ENCODE assay signal across 15 mouse cellular contexts in genomic region chr16:33135167-33135566, GRCm38 (mm10). TPM values are rescaled to one million over a fixed set of nuclear protein-coding genes. Genes with fewer than 3 reads are reported as not detected.
DNase-seq lines count a peak whose midpoint lies in the region; ATAC-seq and TF ChIP-seq lines count a peak whose summit lies in the region.
"Had no signal": no experiment of that assay in that cellular context is flagged by ENCODE, and none has a peak within 500 bp of the region (broad histone marks: within the 10 kb centered on the region; RNA-seq: fewer than 3 reads in every experiment).

No protein-coding gene starts in this region.

- no peak for DNase-seq in heart, postnatal 0 days (ENCODE audit: low spot score)
- no peak for DNase-seq in heart, adult 11 months
- peak; percentile 40 for DNase-seq in lung, embryonic 14.5 days
- DNase-seq in lung, postnatal 14 days, result no peak
- peak; percentile 66 for DNase-seq in R1 (ENCODE audit: low read depth, low spot score)
- DNase-seq: cerebellum, postnatal 14 days; heart, adult 18-20 months; lung, postnatal 10 days; right cerebral cortex, postnatal 4 days had no signal

- H3K4me1 ChIP-seq in heart, postnatal 0 days (ENCODE audit: control insufficient read depth, insufficient read depth), result no peaks in the 10 kb centered on the region
- H3K4me1 ChIP-seq in lung, embryonic 14.5 days (ENCODE audit: insufficient read depth), result no peaks in the 10 kb centered on the region
- H3K4me1 ChIP-seq: limb, embryonic 12.5 days; neural tube, embryonic 13.5 days had no signal

- ATAC-seq in heart, postnatal 0 days (ENCODE audit: insufficient read depth, low read depth), result no peak
- ATAC-seq in lung, embryonic 14.5 days (ENCODE audit: insufficient read depth), result no peak
- ATAC-seq in granulocyte monocyte progenitor cell, adult 5-6 weeks (replicated peaks; ENCODE audit: poor library complexity, severe bottlenecking), result peak; percentile 30
- no peak for ATAC-seq in erythroid progenitor cell, adult 5-6 weeks (replicated peaks; ENCODE audit: low FRiP score, poor library complexity, severe bottlenecking)

- no peaks in the 10 kb centered on the region for H3K9me3 ChIP-seq in heart, postnatal 0 days (replicated peaks; ENCODE audit: control insufficient read depth, low read length)
- no peaks in the 10 kb centered on the region for H3K9me3 ChIP-seq in lung, embryonic 14.5 days (ENCODE audit: low read depth, low read length)
- H3K9me3 ChIP-seq: G1E; limb, embryonic 12.5 days; neural tube, embryonic 13.5 days had no signal

- H3K9ac ChIP-seq in heart, postnatal 0 days (replicated peaks; ENCODE audit: low read depth, low read length), result no peak overlapping the region
- H3K9ac ChIP-seq in lung, embryonic 14.5 days, result no peak overlapping the region
- H3K9ac ChIP-seq: limb, embryonic 12.5 days; liver, embryonic 14.5 days; neural tube, embryonic 13.5 days had no signal

- H3K4me2 ChIP-seq in heart, postnatal 0 days (ENCODE audit: low read depth, low read length), result no peak overlapping the region
- no peak overlapping the region for H3K4me2 ChIP-seq in lung, embryonic 14.5 days
- H3K4me2 ChIP-seq: limb, embryonic 12.5 days; neural tube, embryonic 13.5 days had no signal

- H3K36me3 ChIP-seq in heart, postnatal 0 days (replicated peaks; ENCODE audit: control insufficient read depth, insufficient read depth, low read length), result no peaks in the 10 kb centered on the region
- H3K36me3 ChIP-seq in lung, embryonic 14.5 days (ENCODE audit: insufficient read depth), result no peaks in the 10 kb centered on the region
- H3K36me3 ChIP-seq: G1E; limb, embryonic 12.5 days; neural tube, embryonic 13.5 days had no signal

- TF ChIP-seq EP300 in heart, postnatal 0 days (IDR thresholded peaks at IDR 0.05; ENCODE audit: low read depth), result no peak

- no peaks in the 10 kb centered on the region for H3K27me3 ChIP-seq in heart, postnatal 0 days (ENCODE audit: control insufficient read depth, insufficient read depth, low read length)
- no peaks in the 10 kb centered on the region for H3K27me3 ChIP-seq in lung, embryonic 14.5 days (ENCODE audit: insufficient read depth, low read length)
- H3K27me3 ChIP-seq: limb, embryonic 12.5 days; neural tube, embryonic 13.5 days had no signal

- no peak overlapping the region for H3K4me3 ChIP-seq in heart, postnatal 0 days (ENCODE audit: low read depth, low read length)
- no peak overlapping the region for H3K4me3 ChIP-seq in lung, embryonic 14.5 days (ENCODE audit: low read depth, low read length)
- H3K4me3 ChIP-seq: limb, embryonic 12.5 days; neural tube, embryonic 13.5 days had no signal

- no peak overlapping the region for H3K27ac ChIP-seq in heart, postnatal 0 days (ENCODE audit: low read depth)
- H3K27ac ChIP-seq in lung, embryonic 14.5 days (ENCODE audit: low read depth), result no peak overlapping the region
- H3K27ac ChIP-seq: limb, embryonic 12.5 days; liver, embryonic 14.5 days; neural tube, embryonic 13.5 days had no signal

- 69% methylated on average over 4 of the region's 4 CpGs for WGBS in heart, postnatal 0 days
- 58% methylated on average over 4 of the region's 4 CpGs for WGBS in lung, embryonic 14.5 days

- TF ChIP-seq CTCF in heart, postnatal 0 days (IDR thresholded peaks at IDR 0.05; ENCODE audit: low read depth), result 0 out of 2 replicates have a peak, but pooled peaks have one; percentile 11
- TF ChIP-seq CTCF in lung, embryonic 14.5 days (IDR thresholded peaks at IDR 0.05; ENCODE audit: low read depth), result 0 out of 2 replicates have a peak, but pooled peaks have one; percentile 27

RNA-seq across cellular contexts. Expression of gene Osbpl11, which starts 49.7 kb away (rescaled TPM):
- total RNA-seq in heart, postnatal 0 days (2014; rRNA removed; ENCODE audit: low replicate concordance), result 18.0 and 20.3 TPM in 2 replicates
- 9.9 and 10.4 TPM in 2 replicates for polyA plus RNA-seq in heart, postnatal 0 days (2015; fragmentation: Nextera tagmentation; extraction: Ambion mirVana)
- 20.6 and 25.2 TPM in 2 replicates for polyA plus RNA-seq in lung, embryonic 14.5 days (2014; fragmentation: Nextera tagmentation; extraction: Ambion mirVana)
- total RNA-seq in granulocyte monocyte progenitor cell, adult 5-6 weeks (2014; fragmentation: Nextera tagmentation), result 8.0 and 12.8 TPM in 2 replicates
- total RNA-seq in granulocyte monocyte progenitor cell, adult 5-6 weeks (2017), result 16.7 and 22.3 TPM in 2 replicates
- 3.4 and 5.4 TPM in 2 replicates for total RNA-seq in erythroid progenitor cell, adult 5-6 weeks (2015; ENCODE audit: low replicate concordance)
- 5.7 and 6.5 TPM in 2 replicates for total RNA-seq in erythroid progenitor cell, adult 5-6 weeks (2017; ENCODE audit: low replicate concordance)

Comparison
In these comparisons a context has a peak if more than half of its experiments do, and no peak if none do; other contexts are left out.
1. DNase-seq: peak in lung, embryonic 14.5 days (single experiment) and R1 (single experiment); none in heart, postnatal 0 days (single experiment), heart, adult 11 months (single experiment) and lung, postnatal 14 days (single experiment).